Mouse (Mus musculus): ENCODE results near the gene Scrg1. TPM values are rescaled to one million over a fixed set of nuclear protein-coding genes. Genes with fewer than 3 reads are reported as not detected.
"Not testable (repeated sequence)": the region's sequence is repeated elsewhere in the genome, so short reads cannot be mapped to it uniquely, and the experiment has no call there.

Gene Scrg1
- total and polyA plus RNA-seq, 3 experiments = not detected

DNA sequence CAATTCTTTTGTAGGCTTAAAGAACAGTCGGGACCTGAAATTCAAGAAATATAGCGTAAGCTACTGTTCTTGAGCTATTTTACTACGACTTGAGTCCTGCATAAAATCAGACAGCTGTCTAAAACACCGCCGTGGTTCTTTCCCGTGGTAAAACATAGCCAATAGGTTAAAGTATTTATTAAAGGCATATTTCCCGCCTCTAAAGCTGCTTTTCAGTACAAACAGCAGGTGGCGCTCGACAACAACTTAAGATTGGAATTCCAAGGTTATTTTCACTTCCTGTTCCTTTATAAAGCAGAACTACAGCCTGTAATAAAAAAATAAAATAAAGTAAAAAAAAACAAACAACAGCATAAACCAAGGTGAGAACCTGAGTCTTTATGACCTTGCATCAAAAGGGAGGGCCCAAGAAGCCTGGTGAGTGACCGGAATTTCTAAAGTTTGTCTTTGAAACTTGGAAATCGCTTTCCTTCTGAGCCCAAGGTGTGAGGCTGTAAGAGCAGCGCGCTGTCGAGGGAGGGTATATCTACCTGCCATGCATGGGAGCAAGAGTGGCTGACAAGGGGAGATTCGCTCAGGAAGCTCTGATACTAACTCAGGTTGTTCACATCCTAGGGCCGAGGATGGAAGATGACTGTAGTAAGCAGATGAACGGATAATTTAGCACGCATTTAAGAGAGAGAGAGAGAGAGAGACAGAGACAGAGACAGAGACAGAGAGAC is 26.4 kb upstream of the Scrg1 start:
- H3K9me3 ChIP-seq (replicated peaks; ENCODE audit: insufficient read depth, low read length) = no peaks in the 10 kb centered on the region
- no peaks in the 10 kb centered on the region; a peak in 2 of 4 replicates for H3K27me3 ChIP-seq (ENCODE audit: control insufficient read depth in 1 of 2, insufficient read depth in 2 of 2, low read length in 2 of 2)
- H3K79me2 ChIP-seq (ENCODE audit: control insufficient read depth, insufficient read depth, low read length, poor library complexity) = no peaks in the 10 kb centered on the region
- peak overlapping the region; percentile 14 to 30; a peak in 3 of 4 replicates for H3K4me3 ChIP-seq (ENCODE audit: control insufficient read depth in 1 of 2, insufficient read depth in 1 of 2, low read depth in 2 of 2, low read length in 2 of 2)
- peaks cover 0 to 5% of the 10 kb centered on the region in 2 experiments; a peak in 2 of 4 replicates for H3K4me1 ChIP-seq (ENCODE audit: control insufficient read depth in 1 of 2, insufficient read depth in 2 of 2, low read length in 2 of 2)
- DNase-seq (ENCODE audit: low read depth, low spot score) = peak; percentile 90
- TF ChIP-seq UBTF (IDR thresholded peaks at IDR 0.05; ENCODE audit: borderline replicate concordance, insufficient read depth, low read depth, low read length) (no peak), SMC3 (IDR thresholded peaks at IDR 0.05; ENCODE audit: low read depth, low read length) (peak; percentile 91), BHLHE40 (IDR thresholded peaks at IDR 0.05; ENCODE audit: borderline replicate concordance, low read depth, low read length) (no peak), EP300 (IDR thresholded peaks at IDR 0.05; ENCODE audit: low read depth in 1 of 2, low read length in 2 of 2) (no peak; a peak in 1 of 4 replicates), ZKSCAN1 (IDR thresholded peaks at IDR 0.05; ENCODE audit: low read depth, low read length) (no peak), RAD21 (IDR thresholded peaks at IDR 0.05; ENCODE audit: low read depth, low read length) (peak; percentile 93), CTCF (IDR thresholded peaks at IDR 0.05 in 2 of 3, conservative IDR thresholded peaks at IDR 0.05 in 1 of 3; ENCODE audit: control insufficient read depth in 1 of 3, insufficient read depth in 1 of 3, low read depth in 2 of 3, low read length in 3 of 3, poor library complexity in 1 of 3, severe bottlenecking in 1 of 3) (peak; percentile 14 to 88 (median 37); a peak in 4 of 6 replicates), USF1 (IDR thresholded peaks at IDR 0.05; ENCODE audit: low read depth, low read length) (no peak), CHD2 (IDR thresholded peaks at IDR 0.05; ENCODE audit: low read length) (no peak), ZMIZ1 (IDR thresholded peaks at IDR 0.05; ENCODE audit: low read depth, low read length) (no peak), MXI1 (IDR thresholded peaks at IDR 0.05; ENCODE audit: low read depth, low read length) (peak; percentile 63), KAT2A (conservative IDR thresholded peaks at IDR 0.05; ENCODE audit: low read depth, low read length) (no peak), POLR2A (IDR thresholded peaks at IDR 0.05; ENCODE audit: control insufficient read depth in 1 of 2, insufficient read depth in 1 of 2, low read depth in 1 of 2, low read length in 2 of 2, poor library complexity in 1 of 2) (no peak), HCFC1 (IDR thresholded peaks at IDR 0.05; ENCODE audit: low read depth, low read length) (peak; percentile 36; the same call in 1 of the 2 replicates), TBP (IDR thresholded peaks at IDR 0.05; ENCODE audit: low read depth, low read length) (no peak), ZC3H11A (IDR thresholded peaks at IDR 0.05; ENCODE audit: low read depth, low read length) (peak; percentile 91), MAX (IDR thresholded peaks at IDR 0.05; ENCODE audit: low read length) (0 out of 2 replicates have a peak, but pooled peaks have one; percentile 28), USF2 (IDR thresholded peaks at IDR 0.05; ENCODE audit: borderline replicate concordance in 1 of 2, insufficient read depth in 1 of 2, low read depth in 1 of 2, low read length in 2 of 2) (no peak), ZNF384 (IDR thresholded peaks at IDR 0.05; ENCODE audit: low read depth, low read length) (peak; percentile 75), POLR2AphosphoS5 (IDR thresholded peaks at IDR 0.05; ENCODE audit: borderline replicate concordance, low read depth, low read length) (no peak), ELF1 (IDR thresholded peaks at IDR 0.05; ENCODE audit: low read depth, low read length) (peak; percentile 77), ETS1 (IDR thresholded peaks at IDR 0.05; ENCODE audit: low read depth, low read length) (no peak), MAZ (IDR thresholded peaks at IDR 0.05; ENCODE audit: low read depth, low read length) (no peak), GABPA (IDR thresholded peaks at IDR 0.05; ENCODE audit: low read depth, low read length) (no peak), SIN3A (IDR thresholded peaks at IDR 0.05; ENCODE audit: low read length) (peak; percentile 76; the same call in 1 of the 2 replicates)
- peak overlapping the region; percentile 51 for H3K9ac ChIP-seq (ENCODE audit: control insufficient read depth, low read depth, low read length, poor library complexity, severe bottlenecking)
- no peak overlapping the region for H3K27ac ChIP-seq (ENCODE audit: control insufficient read depth, low read depth, low read length)
- H3K36me3 ChIP-seq (ENCODE audit: control insufficient read depth in 1 of 2, insufficient read depth in 2 of 2, low read length in 2 of 2) = peaks cover 0 to 8% of the 10 kb centered on the region in 2 experiments; a peak in 2 of 4 replicates

GRCm38 (mm10) chr8:57429888-57430274 is 25.8 kb upstream of the Scrg1 start:
- H3K4me1 ChIP-seq (ENCODE audit: control insufficient read depth in 1 of 2, insufficient read depth in 2 of 2, low read length in 2 of 2); H3K27ac ChIP-seq (ENCODE audit: control insufficient read depth, low read depth, low read length); H3K9me3 ChIP-seq (replicated peaks; ENCODE audit: insufficient read depth, low read length); H3K79me2 ChIP-seq (ENCODE audit: control insufficient read depth, insufficient read depth, low read length, poor library complexity); H3K4me3 ChIP-seq (ENCODE audit: control insufficient read depth in 1 of 2, insufficient read depth in 1 of 2, low read depth in 2 of 2, low read length in 2 of 2); H3K27me3 ChIP-seq (ENCODE audit: control insufficient read depth in 1 of 2, insufficient read depth in 2 of 2, low read length in 2 of 2); H3K9ac ChIP-seq (ENCODE audit: control insufficient read depth, low read depth, low read length, poor library complexity, severe bottlenecking); H3K36me3 ChIP-seq (ENCODE audit: control insufficient read depth in 1 of 2, insufficient read depth in 2 of 2, low read length in 2 of 2); DNase-seq (ENCODE audit: low read depth, low spot score): not testable (repeated sequence)
